Mouse (Mus musculus) kidney, postnatal 36 days (tissue): ENCODE measurements around the gene Prss8.
"Not testable (repeated sequence)": the region's sequence is repeated elsewhere in the genome, so short reads cannot be mapped to it uniquely, and the experiment has no call there.

Experiments
- DNase-seq, 2 experiments: peaks; one replicate each; pipeline ENCODE4 v3.0.0; 2021 to 2022; ENCODE audit warnings: mixed read lengths in 2 of 2

The Prss8 gene

DNA sequence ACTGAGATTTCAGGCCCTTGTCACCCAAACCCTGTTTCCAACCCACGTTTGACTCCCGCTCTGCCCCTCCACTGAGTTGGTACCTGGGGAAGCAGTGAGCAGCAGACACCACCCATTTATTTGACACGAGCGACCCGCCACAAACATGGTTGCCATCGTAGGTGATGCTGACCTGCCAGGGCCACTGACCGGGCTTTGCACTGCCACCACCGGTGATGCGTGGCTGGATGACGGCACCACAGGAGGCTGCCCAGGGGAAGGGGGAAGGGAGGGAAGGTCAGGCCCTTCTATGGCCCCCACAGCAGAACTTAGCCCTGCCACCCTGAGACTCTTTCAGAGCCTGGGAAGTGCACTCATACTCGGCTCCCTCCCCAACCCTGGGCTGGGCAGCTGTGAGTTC, 2.2 kb downstream of the Prss8 start:
- DNase-seq, result peak in 1 of 2 experiments; percentile 69

DNA sequence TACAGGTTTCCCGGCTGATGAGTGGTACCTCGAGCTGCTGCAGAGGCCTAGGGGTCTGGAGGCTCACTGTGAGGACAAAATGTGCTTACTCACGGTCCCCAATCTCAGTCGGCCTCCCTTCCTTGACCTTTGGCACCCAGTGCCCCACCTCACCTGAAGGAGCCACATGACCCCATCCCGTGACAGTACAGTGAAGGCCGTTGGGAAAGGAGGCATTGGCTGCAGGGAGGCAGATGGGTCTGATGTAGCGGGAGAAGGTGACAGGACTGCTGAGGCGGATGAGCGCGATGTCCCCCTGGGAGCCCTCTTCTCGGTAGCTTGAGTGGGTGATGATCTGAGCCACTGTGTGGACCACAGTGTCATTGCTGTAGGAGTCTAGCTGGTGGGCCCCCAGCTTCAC, 3.1 kb downstream of the Prss8 start:
- peak; percentile 86 to 89 for DNase-seq

DNA sequence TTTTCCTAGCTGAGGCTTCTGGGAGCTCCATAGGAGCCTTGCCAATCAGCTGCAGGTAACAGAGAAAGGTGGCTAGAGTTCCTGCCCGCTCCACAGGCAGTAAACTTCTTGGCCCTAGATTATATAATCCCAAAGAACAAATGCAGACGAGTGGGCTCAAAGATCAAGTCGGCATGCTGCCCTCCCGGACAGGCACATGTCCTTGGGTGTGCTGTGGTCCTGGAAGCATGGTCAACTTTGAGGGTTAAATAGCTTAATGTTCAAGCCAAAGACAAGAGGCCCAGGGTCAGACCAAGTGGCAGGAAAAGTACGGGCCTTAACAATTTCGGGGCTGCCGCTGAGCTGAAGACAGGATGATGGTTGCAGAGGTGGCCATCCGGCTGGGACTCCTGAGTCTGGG, 3.8 kb downstream of the Prss8 start:
- DNase-seq, result peak; percentile 80 to 91

DNA sequence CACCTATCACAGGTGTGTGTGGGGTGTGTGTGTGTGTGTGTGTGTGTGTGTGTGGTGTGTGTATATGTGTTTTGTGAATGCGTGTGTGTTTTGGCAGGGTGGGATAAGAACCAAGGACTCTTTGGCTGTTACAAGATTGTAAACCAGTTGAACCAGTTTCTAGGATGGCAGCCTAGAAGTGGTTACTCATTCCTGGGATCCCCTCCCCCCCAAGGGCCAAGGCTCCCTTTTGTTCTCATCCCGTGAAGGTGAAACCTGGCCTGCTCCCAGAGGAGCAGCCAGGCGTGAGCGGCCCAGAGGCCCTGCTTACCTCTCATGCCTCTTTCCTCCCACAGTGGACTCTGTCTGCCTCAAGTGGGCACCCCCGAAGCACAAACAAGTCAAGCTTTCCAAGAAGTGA, 4.7 kb downstream of the Prss8 start:
- peak; percentile 93 to 94 for DNase-seq

DNA sequence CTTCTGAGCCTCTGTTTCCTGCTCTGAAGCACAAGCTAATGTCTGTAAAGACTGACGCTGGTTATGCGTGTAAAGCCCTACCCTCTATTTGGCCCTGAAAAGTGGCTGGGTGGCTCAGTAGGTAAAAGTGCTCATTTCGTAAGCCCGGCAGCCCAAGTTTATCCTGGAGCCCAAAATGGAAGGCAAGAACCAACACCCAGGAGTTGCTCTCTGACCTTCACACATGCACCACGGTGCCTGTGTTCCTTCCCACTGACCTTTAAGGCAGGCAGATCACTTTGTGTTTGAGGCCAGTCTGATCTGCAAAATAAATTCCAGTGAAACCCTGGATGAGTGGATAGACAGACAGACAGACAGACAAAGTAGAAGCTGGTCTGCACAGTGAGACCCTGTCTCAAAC, 6.2 kb downstream of the Prss8 start:
- DNase-seq, result peak in 1 of 2 experiments; percentile 39

DNA sequence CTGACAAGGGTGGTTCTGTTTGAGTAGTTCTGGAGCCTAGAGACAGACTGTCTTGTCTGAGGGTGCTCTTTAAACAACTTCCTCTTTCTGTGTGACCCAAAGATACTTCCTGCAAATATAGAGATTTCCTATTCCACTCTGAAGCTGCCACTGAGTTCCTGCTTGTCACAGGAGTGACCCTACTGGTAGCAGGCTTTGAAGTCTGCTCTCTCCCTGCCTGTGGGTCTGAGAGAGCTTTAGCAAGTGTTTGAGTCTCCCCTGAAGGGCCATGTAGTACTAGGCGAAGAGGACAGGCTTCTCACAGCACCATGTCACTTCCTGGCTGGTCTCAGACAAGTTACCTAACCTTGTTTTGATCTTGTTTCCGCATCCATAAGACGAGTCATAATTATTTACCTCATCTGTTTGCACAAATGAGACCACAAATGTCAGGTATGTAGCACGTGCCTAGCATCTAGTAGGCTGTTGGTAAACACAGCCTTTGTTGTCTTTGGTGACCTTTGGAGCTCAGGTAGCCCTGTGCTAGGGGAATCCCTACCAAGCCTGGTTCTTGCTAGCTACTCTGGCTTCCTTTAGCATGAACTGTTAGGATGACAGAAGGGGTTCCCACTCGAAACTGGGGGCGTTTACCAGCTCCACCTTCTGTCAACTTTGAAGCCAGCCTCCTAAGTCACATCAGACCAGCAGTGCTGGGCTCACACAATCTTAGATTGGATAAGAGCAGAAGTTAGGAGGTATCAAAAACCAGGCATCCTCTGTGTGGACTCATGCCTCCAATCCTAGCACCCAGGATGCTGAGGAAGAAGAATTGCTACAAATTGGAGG, 7.2 kb downstream of the Prss8 start:
- no peak for DNase-seq

DNA sequence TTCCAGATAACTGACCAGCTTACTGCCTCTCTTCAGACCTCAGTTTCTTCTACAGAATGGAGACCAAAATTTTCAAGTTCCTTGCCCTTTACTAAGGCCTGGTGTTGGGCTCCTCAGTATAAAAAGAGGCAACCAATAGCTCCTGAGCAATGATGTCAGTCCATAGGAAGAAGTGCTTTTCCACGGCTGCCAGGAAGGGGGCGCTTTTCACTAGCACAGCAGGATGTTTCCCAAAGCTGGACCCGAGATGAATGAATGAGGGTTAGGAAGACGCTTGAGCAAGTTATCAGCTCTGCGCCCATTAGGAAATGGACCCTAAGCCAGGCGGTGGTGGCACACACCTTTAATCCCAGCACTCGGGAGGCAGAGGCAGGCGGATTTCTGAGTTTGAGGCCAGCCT, 8.4 kb downstream of the Prss8 start:
- peak; percentile 59 to 77 for DNase-seq

DNA sequence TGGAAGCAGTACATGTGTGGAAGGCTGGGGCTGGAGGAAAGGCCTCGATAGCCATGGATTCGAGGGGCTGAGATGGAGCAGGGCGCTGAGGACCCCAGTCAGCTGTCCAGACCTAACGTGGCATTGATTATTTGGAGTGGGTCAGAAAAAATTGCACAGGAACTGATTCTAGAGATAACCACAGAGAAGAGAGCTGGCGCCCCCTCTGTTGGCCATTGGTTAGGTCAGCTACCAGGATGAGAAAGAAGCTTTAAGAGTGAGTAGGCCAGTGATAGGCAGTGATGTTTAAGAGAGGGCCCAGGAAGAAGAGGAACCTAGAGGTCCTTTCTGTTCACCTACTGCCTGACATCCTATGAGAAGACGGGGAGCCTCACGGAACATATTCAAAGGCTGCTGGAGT, 10.6 kb downstream of the Prss8 start:
- DNase-seq, result peak in 1 of 2 experiments; percentile 72

DNA sequence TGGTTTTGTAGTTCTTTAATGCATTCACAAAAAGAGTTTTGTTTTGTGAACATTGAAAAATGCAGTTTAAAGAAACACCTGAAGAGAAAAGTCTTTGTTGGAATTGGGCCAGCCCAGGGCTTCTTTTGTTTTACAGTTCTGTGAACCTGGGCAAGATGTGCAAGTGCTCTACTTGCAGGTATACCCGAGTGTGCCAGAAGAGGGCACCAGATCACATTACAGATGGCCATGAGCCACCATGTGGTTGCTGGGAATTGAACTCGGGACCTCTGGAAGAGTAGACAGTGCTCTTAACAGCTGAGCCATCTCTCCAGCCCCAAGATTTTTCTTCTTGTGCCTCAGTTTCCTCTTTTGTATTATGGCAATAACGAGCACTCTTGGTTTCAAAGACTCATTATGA, 11.7 kb downstream of the Prss8 start:
- DNase-seq, result peak; percentile 68 to 87

DNA sequence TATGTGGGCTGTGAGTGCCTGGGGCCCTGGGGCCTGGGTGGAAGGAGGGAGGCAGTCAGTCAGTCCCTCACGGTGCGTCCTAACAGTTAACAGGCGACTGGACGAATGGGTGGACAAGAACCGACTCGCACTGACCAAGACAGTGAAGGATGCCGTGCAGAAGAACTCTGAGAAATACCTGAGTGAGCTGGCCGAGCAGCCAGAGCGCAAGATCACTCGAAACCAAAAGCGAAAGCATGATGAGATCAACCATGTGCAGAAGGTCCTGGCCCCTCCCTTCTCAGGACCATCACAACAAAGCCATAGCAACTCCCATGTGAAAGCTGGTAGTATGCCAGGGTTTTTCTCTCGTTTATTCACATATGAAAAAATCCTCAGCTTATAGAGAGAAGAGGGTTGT, 14.6 kb downstream of the Prss8 start:
- DNase-seq, result no peak

DNA sequence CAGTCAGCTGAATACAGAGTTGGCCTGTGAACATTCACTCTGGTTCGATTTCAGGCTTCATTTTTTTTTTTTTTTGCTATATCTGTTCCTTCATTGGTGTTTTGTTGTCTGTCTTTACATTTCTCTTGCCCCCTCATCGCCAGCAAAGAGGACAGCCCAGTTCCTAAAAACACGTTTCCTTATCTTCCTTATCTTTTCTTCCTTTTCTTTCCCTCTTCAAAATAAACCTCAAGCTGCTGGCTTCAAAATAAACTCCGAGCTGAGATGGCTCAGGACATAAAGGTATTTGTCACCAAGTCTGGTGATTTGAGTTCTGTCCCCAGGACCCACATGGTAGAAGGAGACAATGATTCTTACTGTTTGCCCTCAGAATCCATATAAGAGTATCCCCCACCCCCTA, 17.0 kb downstream of the Prss8 start:
- no peak for DNase-seq

DNA sequence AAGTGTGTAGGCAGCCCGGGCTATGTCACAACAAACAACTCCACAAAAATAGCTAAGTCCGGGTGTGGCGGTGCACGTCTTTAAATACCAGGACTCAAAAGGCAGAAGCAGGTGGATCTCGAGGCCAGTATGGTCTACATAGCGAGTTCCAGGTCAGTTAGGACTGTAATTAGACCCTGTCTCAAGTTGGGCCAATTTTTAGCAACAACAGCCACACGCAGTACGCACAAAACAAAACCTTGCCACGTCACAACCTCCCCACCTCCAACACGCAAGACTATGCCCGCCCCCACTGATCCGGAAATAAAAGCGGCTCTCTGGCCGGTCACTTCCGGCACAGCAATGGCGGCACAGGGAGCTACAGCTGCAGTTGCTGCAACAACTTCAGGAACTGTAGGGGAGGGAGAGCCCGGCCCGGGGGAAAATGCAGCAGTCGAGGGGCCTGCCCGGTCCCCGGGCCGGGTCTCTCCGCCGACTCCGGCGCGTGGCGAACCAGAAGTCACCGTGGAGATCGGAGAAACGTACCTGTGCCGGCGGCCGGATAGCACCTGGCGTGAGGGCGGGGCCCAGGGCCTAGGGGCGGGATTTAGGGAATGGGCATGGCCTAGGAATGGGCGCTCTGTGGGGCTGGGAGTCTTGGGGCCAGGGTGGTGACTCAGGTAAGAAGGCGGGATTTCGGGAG, 17.6 kb downstream of the Prss8 start, which contains the start of gene Kat8:
TSS of gene Kat8 (plus strand) at position 327 of the 682 bp plus-strand sequence.
- peak; percentile 95 for DNase-seq

DNA sequence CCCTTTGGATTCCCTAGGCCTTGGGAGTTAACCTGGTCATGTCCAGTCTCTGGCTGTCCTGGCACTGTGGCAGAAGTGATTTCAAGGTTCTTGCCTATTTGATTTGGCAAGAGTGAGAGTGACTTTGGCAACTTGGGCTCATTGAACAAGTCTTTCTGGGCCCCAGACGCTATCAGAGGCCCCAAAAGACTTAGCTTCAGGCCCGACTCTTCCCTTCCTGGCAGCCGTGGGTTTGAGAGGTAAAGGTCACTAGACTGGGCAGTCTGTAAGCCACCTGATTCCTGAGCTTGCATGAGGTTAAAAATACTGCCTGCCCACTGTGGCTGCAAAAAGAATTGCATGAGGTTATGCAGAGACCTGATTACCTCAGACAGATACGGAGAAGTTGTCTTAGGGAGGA, 21.2 kb downstream of the Prss8 start:
- DNase-seq, result peak in 1 of 2 experiments; percentile 42

DNA sequence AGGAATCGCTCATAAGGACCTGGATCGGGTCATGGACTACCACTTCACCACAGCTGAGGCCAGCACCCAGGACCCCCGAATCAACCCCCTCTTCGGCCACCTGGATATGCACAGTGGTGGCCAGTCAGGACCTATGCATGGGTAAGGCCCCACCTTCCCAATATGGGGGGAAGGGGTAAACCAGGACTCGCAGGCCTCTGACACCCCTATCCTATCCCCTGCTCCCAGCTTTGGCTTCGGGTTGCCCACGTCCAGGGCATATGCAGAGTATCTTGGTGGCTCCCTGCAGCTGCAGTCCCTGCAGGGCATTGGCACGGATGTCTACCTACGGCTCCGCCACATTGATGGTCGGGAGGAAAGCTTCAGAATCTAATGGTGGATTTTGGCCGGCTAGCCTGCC, 22.0 kb downstream of the Prss8 start:
- no peak for DNase-seq

DNA sequence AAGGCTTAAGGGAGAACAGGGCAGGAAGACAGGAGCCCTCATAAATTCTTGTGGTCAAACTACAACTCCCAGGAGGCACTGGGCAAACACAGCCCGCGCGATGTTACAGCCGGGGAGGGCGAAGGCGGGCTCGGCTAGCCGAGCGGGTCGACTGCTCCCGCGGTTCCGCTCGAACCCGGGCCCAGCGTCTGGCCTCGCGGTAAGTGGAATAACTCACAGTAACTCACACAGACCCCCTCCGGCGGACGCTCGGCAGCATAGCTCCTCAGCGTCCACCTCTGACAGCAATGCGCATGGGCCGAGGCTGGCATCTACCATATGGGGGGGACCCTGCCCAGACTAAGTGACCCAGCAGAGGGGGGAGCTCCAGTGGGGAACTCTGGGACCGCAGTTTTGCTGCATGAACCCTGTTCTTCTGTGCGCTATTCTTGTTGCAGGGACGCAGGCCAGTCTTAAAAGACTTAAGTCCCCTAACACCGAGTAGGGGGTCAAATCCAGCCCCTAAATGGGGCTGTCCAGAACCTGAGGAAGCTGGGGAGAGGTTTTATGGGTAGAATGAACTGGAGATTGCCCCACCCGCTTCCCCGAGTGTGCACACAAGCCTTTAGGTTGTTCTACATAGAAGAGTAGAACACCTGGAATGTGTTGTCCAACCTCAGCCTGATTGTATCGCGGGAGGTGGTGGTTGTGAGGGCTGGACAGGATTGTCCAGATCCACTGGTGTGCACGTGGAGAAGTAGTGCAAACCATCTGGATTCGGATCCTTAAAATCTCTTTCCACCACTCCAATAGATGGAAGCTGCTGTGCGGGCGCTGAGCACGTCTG, 25.7 kb downstream of the Prss8 start, which contains the start of gene Bckdk:
TSS of gene Bckdk (plus strand) at position 112 of the 826 bp plus-strand sequence.
- peak; percentile 84 to 86 for DNase-seq

DNA sequence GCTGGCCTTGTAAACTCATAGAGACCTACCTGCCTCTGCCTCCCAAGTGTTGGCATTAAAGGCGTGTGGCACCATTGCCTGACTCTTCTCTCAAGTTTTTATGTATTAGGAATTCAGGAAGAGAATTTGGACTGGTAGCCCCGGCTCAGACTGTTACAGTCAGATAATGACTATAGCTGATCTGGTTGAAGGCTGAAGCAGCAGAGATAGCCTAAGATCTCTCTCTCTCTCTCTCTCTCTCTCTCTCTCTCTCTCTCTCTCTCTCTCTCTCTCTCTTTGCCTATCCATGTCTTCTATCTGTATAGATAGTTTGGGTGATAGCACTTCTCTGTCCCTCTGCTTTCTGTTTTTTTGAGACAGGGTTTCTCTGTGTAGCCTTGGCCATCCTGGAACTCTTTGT, 28.1 kb downstream of the Prss8 start:
- DNase-seq, result no peak

DNA sequence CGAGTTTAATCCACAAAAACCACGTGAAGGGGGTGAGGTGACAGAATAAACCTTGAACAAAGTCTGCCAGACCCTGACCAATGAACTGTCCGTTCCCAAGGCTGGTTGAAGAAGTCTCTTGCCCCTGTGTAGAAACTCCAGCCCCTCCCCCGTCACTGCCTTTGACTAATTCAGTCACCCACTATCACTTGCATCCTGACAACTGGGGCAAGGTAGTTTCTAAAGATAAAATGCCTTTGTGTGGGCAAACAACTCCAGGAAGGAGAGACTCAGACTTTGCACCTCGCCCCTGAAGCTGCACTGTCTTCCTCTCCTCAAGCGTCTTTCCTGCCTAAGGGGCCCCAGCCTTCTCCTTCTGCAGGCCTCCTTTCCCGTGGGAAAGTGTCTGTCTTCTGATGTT, 29.9 kb downstream of the Prss8 start:
- peak in 1 of 2 experiments; percentile 55 for DNase-seq

DNA sequence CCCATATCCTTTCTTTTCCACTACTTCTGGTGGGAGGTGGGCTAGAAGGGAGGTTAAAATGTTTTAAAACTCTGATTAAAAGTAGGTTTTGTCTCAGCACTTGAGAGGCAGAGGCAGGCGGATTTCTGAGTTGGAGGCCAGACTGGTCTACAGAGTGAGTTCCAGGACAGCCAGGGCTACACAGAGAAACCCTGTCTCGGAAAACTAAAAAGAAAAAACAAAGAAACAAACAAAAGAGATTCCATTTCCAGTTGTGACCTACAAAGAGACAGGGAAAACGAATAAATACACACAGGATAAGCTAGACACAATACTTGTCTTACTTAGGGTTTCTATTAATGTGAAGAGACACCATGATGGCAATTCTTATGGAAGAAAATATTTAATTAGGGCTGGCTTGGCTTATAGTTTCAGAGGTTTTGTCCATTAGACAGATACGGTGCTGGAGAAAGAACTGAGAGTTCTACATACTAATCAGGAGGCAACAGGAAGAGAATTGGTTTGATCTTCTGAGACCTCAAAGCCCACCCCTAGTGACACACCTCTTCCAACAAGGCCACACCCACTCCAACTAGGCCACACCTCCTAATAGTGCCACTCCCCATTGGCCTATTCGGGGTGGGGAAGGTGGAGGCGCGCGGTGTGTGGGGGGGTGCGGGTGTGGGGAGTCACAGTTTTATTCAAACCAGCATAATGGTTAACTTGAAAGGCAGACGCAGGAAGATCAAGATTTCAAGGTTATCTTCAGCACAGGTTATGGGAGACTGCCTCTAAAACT, 31.5 kb downstream of the Prss8 start:
- peak in 1 of 2 experiments; percentile 45 for DNase-seq

DNA sequence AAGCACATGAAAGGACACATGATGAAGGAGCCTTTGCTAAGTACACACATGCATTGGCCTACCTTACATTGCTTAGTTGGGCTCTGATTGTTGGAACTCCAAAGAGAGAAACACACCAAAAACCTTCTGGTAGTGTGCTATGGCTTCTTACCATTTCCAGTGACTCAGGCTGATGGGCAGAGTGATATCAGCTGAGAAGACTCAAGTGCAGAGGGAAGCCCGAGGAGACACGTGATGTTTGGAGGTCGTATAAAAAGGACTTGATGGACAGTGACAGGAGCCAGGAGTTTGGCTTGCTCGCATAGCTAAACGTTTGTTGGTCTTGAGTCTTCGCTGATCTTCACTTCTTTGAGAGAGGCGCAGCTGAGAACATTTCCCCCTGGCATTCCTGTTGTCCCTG, 32.4 kb downstream of the Prss8 start:
- no peak for DNase-seq

DNA sequence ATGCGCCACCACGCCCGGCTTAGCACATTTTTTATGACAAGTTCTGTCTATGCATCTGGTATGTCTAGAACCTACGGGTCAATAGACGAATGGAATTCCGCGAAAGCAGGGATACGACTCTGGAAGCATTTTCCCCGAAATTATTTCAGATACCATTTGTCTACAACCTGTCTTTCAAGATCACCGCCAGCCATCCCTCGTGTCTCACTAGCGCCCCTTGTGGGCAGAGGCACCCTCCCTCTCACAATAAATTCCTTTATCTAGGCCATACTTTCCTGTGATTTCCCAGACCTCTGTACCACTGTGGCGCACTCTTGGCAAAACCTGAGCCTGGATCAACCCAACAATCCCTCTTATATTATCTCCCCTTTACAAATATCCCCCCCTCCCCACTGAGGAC, 33.5 kb downstream of the Prss8 start:
- DNase-seq, result peak; percentile 55 to 85

DNA sequence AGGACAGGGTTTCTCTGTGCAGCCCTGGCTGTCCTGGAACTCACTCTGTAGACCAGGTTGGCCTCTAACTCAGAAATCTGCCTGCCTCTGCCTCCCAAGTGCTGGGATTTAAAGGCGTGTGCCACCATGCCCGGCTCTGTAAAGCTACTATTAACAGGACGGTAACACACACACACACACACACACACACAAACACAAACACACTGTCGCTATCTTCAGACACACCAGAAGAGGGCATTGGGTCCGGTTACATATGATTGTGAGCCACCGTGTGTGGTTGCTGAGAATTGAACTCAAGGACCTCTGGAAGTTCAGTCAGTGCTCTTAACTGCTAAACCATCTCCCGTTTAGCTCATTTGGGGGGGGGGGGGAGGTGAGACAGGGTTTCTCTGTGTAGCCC, 34.0 kb downstream of the Prss8 start:
- not testable (repeated sequence) for DNase-seq

DNA sequence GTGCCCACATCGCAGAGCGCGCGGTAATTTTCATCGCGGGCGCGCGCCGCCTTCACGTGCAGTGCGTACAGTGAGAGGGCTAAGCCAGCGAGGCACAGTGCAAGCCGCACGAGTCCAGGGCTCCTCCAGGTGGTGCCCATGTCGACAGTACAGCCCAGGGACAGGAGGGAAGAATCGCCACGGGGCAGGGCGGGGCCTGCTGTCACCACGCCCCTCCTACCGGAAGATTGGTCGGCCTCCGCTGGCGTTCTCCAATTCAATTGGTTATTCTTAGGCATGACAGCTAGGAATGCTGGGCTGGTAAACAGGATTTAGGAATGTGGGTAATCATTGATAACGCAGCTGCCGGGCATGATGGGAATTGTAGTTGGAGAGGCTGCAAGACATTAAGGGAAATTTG, 34.5 kb downstream of the Prss8 start, which contains the start of the genes Gm21974 and Vkorc1:
TSS of gene Gm21974 (minus strand) at position 13 of the 400 bp plus-strand sequence.
TSS of gene Vkorc1 (minus strand) at position 176 of the 400 bp plus-strand sequence.
- DNase-seq, result peak; percentile 98 to 99
